Mouse (Mus musculus) G1E (cell line): ENCODE measurements around the gene Stk39.

Source experiments
- CTCF ChIP-seq: IDR thresholded peaks from 2 replicates; pipeline ENCODE4 v1.5.1; 2012; ENCODE audit warnings: low read depth, low read length, inconsistent platforms, mixed read lengths
- TAL1 ChIP-seq: conservative IDR thresholded peaks from 2 replicates; pipeline ENCODE4 v1.6.1; 2012; ENCODE audit warnings: low read depth, low read length, inconsistent platforms, mixed read lengths

DNA sequence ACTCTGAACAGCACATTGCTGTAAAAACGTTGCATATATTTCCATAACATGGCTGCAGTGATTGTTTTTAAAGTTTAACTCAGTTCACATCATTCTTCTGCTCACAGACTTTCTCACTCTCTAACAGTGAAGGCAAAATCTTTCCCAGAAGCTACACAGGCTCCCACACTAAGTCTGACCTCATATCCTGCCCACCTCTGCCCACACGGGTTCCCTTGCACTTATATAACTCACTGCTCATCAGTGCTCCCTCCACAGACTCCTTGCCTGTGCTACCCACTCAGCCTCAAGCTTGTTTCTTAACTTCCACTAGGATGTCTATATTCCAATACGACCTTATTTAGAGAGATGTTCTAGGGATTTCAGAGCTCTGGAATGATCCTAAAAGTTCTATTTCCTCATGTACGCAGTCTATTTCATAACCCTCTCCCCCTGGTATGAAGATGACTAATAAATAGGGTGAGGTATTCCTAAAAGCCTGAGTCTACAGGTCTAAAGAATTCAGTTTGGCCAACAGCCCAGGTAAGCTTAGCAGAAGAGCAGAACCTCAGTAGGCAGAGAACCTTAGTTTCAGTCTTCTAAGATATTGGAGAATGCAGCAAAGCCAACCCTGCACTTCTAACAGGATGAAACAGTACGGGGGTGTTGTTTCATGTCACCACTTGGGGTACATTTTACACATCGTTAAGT, 167.2 kb downstream of the Stk39 start:
- TF ChIP-seq CTCF (no peak), TAL1 (no peak)
